Mouse (Mus musculus) small intestine, adult 2 months (tissue): Measurements from ENCODE around the gene Irx2.

Source experiments
- CTCF ChIP-seq: fragments of 200-500 bp; IDR thresholded peaks from 2 replicates; pipeline ENCODE4 v1.5.1; 2012; ENCODE audit warnings: low read depth, mild to moderate bottlenecking, control low read depth, inconsistent platforms, low read length, moderate library complexity, mixed read lengths; ENCODE audit not compliant: insufficient replicate concordance, insufficient read length; ENCODE audit errors: extremely low read depth
- POLR2A ChIP-seq: fragments of 200-500 bp; IDR thresholded peaks from 2 replicates; pipeline ENCODE4 v1.6.1; 2012; ENCODE audit warnings: low read depth, mild to moderate bottlenecking, control low read depth, inconsistent platforms, low read length, moderate library complexity

- TF ChIP-seq CTCF (no peak), POLR2A (no peak)
These were observed at the start of gene Irx2 for GRCm38 (mm10) chr13:72628462-72628916.
